Mouse (Mus musculus): ENCODE results near the gene Glt1d1. TPM values are rescaled to one million over a fixed set of nuclear protein-coding genes. Genes with fewer than 3 reads are reported as not detected.
A peak's percentile ranks its signal among the peaks of the same experiment; 100 is the strongest.
"Not testable (repeated sequence)": the region's sequence is repeated elsewhere in the genome, so short reads cannot be mapped to it uniquely, and the experiment has no call there.

The Glt1d1 gene
- polyA plus RNA-seq, 1 experiment from 2014 or later, result 0.04 TPM

DNA sequence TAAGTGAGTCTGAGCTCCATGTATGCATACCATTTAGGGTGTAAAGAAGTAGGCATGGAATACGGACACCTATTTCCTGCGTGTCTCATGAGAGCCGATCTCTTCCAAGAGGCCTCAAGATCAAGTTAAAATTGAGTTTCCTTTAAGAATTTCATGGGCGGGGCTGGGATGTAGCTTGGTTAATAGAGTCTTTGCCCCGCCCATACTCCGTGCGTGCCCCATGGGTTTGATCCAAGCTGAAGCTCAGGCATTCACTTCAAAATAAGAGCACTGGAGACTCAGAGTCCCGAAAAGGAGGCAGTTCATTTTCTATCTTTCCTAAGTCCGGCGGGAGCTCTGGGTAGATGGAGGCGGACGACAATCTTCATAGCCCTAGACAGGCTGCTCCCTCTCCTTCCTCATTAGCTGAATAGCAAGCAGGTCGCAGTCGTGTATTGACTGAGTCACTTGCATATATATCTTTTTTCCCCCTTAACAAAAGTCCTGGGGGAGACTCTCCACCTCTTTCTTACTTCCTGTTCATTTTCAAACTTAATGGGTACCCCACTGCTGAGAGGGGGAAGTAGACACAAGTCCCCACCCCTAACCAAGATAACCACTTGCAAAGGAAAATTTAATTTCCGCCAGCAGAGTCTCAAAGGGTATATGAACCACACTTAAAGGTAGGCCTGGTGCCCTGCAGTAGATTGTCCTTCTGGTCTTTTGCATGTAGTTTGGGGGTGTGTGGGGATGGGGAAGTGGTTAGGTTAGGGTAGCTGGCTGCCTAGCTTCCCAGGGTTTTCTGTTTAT, 88.7 kb downstream of the Glt1d1 start:
- Histone ChIP-seq H3K4me3 (ENCODE audit: low read depth, low read length) (no peak overlapping the region), H3K4me2 (peak overlapping the region; percentile 41), H3K27ac (ENCODE audit: low read depth, low read length) (no peak overlapping the region), H3K9ac (ENCODE audit: low read depth, low read length) (no peak overlapping the region), H3K9me3 (replicated peaks; ENCODE audit: control insufficient read depth, low read length) (no peaks in the 10 kb centered on the region), H3K4me1 (ENCODE audit: control insufficient read depth, insufficient read depth, low read length) (no peaks in the 10 kb centered on the region), H3K36me3 (ENCODE audit: control insufficient read depth, insufficient read depth, low read length) (no peaks in the 10 kb centered on the region), H3K27me3 (ENCODE audit: control insufficient read depth, insufficient read depth, low read length) (no peaks in the 10 kb centered on the region)
- WGBS (ENCODE audit: insufficient replicate concordance), result 30% methylated on average over 15 of the region's 15 CpGs
- 0 out of 2 replicates have a peak, but pooled peaks have one; percentile 22 for ATAC-seq (replicated peaks; ENCODE audit: insufficient number of reproducible peaks, low FRiP score, low TSS enrichment)

DNA sequence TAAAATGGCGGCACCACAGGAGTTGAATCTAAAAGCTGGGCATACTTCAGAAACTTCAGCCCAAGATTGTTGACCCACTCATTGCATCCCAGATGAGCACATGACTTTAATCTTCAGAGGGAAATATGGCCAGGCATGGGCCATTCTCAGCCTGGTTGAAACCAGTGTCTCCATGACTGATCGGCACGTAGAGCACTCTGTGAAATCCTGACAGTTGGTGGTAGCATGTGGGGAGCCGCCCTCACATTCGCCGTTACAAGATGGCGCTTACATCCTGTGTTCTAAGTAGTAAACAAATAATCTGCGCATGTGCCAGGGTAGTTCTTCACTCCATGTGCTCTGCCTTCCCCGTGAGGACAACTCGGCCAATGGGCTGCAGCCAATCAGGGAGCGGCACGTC, 90.1 kb downstream of the Glt1d1 start:
- 87% methylated on average over 10 of the region's 12 CpGs for WGBS (ENCODE audit: insufficient replicate concordance)
- not testable (repeated sequence) for H3K27ac ChIP-seq (ENCODE audit: low read depth, low read length); ATAC-seq (replicated peaks; ENCODE audit: insufficient number of reproducible peaks, low FRiP score, low TSS enrichment)

DNA sequence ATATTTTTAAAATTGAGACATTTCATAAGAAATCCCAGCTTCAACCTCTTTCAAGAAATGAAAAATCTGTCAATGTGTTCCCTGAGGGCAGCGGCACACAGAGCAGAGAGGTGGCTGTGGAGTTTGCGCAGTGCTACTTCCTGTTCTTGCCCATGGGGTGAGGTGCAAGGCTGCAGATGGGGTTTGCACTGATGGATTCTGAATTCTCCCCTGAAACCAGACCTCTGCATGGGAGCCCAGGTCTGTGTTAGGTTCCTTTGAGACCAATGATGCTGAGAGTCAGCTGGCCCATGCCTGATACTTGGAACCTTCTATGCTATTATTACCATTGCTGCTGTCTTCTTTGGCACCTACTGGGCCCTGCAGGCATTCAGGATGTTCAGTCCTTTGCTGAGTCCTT, 98.3 kb downstream of the Glt1d1 start:
- Histone ChIP-seq H3K9me3 (replicated peaks; ENCODE audit: control insufficient read depth, low read length) (no peaks in the 10 kb centered on the region), H3K27me3 (ENCODE audit: control insufficient read depth, insufficient read depth, low read length) (no peaks in the 10 kb centered on the region), H3K4me2 (no peak overlapping the region), H3K36me3 (ENCODE audit: control insufficient read depth, insufficient read depth, low read length) (no peaks in the 10 kb centered on the region), H3K4me1 (ENCODE audit: control insufficient read depth, insufficient read depth, low read length) (no peaks in the 10 kb centered on the region), H3K27ac (ENCODE audit: low read depth, low read length) (no peak overlapping the region), H3K4me3 (ENCODE audit: low read depth, low read length) (no peak overlapping the region), H3K9ac (ENCODE audit: low read depth, low read length) (no peak overlapping the region)
- no peak for ATAC-seq (replicated peaks; ENCODE audit: insufficient number of reproducible peaks, low FRiP score, low TSS enrichment)
- WGBS (ENCODE audit: insufficient replicate concordance), result 88% methylated on average over 2 of the region's 2 CpGs

More for the DNA sequence above, 90.1 kb downstream of the Glt1d1 start:
- not testable (repeated sequence) for H3K9me3 ChIP-seq (replicated peaks; ENCODE audit: control insufficient read depth, low read length); H3K9ac ChIP-seq (ENCODE audit: low read depth, low read length); H3K36me3 ChIP-seq (ENCODE audit: control insufficient read depth, insufficient read depth, low read length); H3K4me1 ChIP-seq (ENCODE audit: control insufficient read depth, insufficient read depth, low read length); H3K27me3 ChIP-seq (ENCODE audit: control insufficient read depth, insufficient read depth, low read length); H3K4me3 ChIP-seq (ENCODE audit: low read depth, low read length); H3K4me2 ChIP-seq

DNA sequence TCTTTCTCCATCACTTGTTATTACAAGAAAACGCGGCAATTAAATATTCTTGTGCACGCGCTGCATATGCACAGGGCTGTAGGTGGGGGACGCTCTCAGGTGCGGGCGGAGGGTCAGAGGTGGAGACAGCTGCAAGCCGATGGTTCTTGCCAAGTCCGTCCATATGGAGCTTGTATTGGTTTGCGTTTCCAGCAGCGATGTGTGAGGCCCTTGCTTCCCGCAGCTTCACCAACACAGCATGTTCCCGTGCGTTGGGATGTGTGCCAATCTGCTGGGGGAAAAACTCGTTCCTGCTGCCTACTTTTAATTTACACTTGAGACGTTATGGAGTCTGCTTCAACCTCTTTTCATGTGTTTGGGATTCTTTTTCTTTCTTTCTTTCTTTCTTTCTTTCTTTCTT, 109.3 kb downstream of the Glt1d1 start:
- no peaks in the 10 kb centered on the region for H3K27me3 ChIP-seq (ENCODE audit: control insufficient read depth, insufficient read depth, low read length)
- H3K27ac ChIP-seq (ENCODE audit: low read depth, low read length), result no peak overlapping the region
- no peak overlapping the region for H3K4me3 ChIP-seq (ENCODE audit: low read depth, low read length)
- H3K4me1 ChIP-seq (ENCODE audit: control insufficient read depth, insufficient read depth, low read length), result no peaks in the 10 kb centered on the region
- no peaks in the 10 kb centered on the region for H3K36me3 ChIP-seq (ENCODE audit: control insufficient read depth, insufficient read depth, low read length)
- WGBS (ENCODE audit: insufficient replicate concordance), result 86% methylated on average over 16 of the region's 16 CpGs
- no peak for ATAC-seq (replicated peaks; ENCODE audit: insufficient number of reproducible peaks, low FRiP score, low TSS enrichment)
- no peak overlapping the region for H3K4me2 ChIP-seq
- no peaks in the 10 kb centered on the region for H3K9me3 ChIP-seq (replicated peaks; ENCODE audit: control insufficient read depth, low read length)
- no peak overlapping the region for H3K9ac ChIP-seq (ENCODE audit: low read depth, low read length)

DNA sequence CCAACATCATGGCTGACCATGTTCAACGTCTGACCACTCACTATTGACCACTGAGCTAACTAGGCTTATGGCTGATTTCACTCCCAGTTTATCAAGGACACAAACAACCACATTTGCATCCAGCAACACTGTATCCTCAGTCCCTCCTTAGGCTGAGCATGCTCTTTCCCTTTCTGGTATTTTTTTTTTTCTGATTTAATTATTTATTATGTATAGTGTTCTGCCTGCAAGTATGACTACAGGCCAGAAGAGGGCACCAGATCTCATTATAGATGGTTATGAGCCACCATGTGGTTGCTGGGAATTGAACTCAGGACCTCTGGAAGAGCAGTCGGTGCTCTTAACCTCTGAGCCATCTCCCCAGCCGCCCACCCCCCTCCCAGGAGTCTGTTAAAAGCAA, 117.5 kb downstream of the Glt1d1 start:
- ATAC-seq (replicated peaks; ENCODE audit: insufficient number of reproducible peaks, low FRiP score, low TSS enrichment); H3K9me3 ChIP-seq (replicated peaks; ENCODE audit: control insufficient read depth, low read length); H3K27me3 ChIP-seq (ENCODE audit: control insufficient read depth, insufficient read depth, low read length); H3K4me3 ChIP-seq (ENCODE audit: low read depth, low read length); H3K9ac ChIP-seq (ENCODE audit: low read depth, low read length); H3K27ac ChIP-seq (ENCODE audit: low read depth, low read length); H3K36me3 ChIP-seq (ENCODE audit: control insufficient read depth, insufficient read depth, low read length); H3K4me1 ChIP-seq (ENCODE audit: control insufficient read depth, insufficient read depth, low read length); H3K4me2 ChIP-seq: not testable (repeated sequence)
- WGBS (ENCODE audit: insufficient replicate concordance), result 88% methylated on average over 3 of the region's 3 CpGs

DNA sequence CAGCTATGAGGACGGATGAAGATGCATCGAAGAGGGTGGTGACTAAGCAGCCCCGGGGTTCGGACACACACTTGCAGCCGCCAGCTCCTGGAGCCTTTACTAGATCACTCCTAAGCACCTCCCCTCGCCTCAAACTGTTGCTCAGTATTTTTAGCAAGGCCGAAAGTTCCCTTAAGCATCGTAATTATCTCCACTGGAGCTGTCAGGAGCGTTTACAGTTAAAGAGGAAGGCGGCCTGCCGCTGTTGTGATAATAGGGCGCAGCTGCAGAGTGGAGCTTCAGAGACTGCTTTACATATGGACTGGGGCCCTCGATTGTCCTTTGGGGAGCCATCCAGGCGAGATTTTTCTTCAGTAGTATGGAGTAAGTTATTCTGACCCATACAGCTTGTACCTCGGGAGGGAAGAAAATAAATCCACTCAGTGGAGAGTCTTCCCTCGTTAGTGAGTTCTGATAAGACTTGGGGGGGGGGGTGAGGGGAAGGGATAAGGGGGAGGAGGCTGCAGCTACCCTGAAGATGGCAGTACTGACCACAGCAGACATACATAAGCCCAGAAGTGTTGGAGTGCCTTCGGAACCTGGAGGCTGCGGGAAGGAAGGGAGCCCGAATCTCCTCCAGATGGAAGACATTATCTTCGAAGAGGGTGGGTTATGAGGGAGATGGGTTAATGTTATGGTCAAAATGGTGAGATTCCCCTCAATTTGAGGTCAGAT, 119.4 kb downstream of the Glt1d1 start:
- WGBS (ENCODE audit: insufficient replicate concordance), result 10% methylated on average over 20 of the region's 20 CpGs
- Histone ChIP-seq H3K4me1 (ENCODE audit: control insufficient read depth, insufficient read depth, low read length) (no peaks in the 10 kb centered on the region), H3K9me3 (replicated peaks; ENCODE audit: control insufficient read depth, low read length) (no peaks in the 10 kb centered on the region), H3K4me3 (ENCODE audit: low read depth, low read length) (peak overlapping the region; percentile 21; the same call in 1 of the 2 replicates), H3K4me2 (peak overlapping the region; percentile 52), H3K36me3 (ENCODE audit: control insufficient read depth, insufficient read depth, low read length) (no peaks in the 10 kb centered on the region), H3K27me3 (ENCODE audit: control insufficient read depth, insufficient read depth, low read length) (no peaks in the 10 kb centered on the region), H3K27ac (ENCODE audit: low read depth, low read length) (no peak overlapping the region), H3K9ac (ENCODE audit: low read depth, low read length) (no peak overlapping the region)
- ATAC-seq (replicated peaks; ENCODE audit: insufficient number of reproducible peaks, low FRiP score, low TSS enrichment), result 0 out of 2 replicates have a peak, but pooled peaks have one; percentile 10

DNA sequence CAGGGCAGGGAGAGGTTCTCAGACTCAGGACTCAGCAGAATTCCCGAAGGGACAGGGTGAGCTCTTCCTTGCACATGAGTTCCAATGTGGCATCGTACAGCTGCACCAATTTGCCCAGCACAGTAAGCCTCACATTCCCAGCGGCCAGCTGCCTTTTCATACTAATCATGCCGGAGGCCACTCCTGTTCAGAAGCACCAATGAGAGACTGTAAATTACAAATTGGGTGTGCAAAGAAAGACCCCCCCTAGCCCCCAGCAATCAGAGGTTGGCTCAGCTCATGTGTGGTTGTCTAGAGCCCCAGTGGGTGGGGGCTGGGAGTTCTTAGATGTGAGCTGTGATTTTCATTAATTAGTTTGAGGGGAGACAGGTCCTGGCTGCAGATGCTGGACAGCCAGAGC, 123.5 kb downstream of the Glt1d1 start:
- H3K36me3 ChIP-seq (ENCODE audit: control insufficient read depth, insufficient read depth, low read length), result no peaks in the 10 kb centered on the region
- no peak overlapping the region for H3K9ac ChIP-seq (ENCODE audit: low read depth, low read length)
- no peak for ATAC-seq (replicated peaks; ENCODE audit: insufficient number of reproducible peaks, low FRiP score, low TSS enrichment)
- no peak overlapping the region for H3K4me2 ChIP-seq
- H3K4me3 ChIP-seq (ENCODE audit: low read depth, low read length), result no peak overlapping the region
- H3K9me3 ChIP-seq (replicated peaks; ENCODE audit: control insufficient read depth, low read length), result no peaks in the 10 kb centered on the region
- H3K27me3 ChIP-seq (ENCODE audit: control insufficient read depth, insufficient read depth, low read length), result no peaks in the 10 kb centered on the region
- H3K4me1 ChIP-seq (ENCODE audit: control insufficient read depth, insufficient read depth, low read length), result no peaks in the 10 kb centered on the region
- H3K27ac ChIP-seq (ENCODE audit: low read depth, low read length), result no peak overlapping the region
- 66% methylated on average over 4 of the region's 4 CpGs for WGBS (ENCODE audit: insufficient replicate concordance)

DNA sequence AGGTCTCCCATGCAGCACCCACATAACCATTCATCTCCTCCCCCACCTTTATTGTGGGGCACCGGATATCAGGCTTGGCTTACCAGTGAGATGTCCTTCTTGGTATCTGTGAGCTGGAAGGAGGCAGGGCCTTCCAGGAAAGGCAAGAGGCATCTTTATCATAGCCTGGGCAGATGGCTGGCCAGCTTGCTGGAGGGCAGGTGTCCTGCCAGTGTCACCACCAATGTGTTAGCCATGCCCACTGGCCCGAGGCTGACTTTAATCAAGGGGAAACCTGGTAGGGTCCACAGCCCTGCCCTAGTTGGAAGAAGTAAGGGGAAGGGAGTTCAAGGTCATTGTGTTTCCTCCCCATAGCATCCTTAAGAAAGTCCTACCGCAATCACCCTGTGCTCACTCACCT, 123.9 kb downstream of the Glt1d1 start:
- Histone ChIP-seq H3K27me3 (ENCODE audit: control insufficient read depth, insufficient read depth, low read length) (no peaks in the 10 kb centered on the region), H3K9ac (ENCODE audit: low read depth, low read length) (no peak overlapping the region), H3K36me3 (ENCODE audit: control insufficient read depth, insufficient read depth, low read length) (no peaks in the 10 kb centered on the region), H3K4me3 (ENCODE audit: low read depth, low read length) (no peak overlapping the region), H3K4me1 (ENCODE audit: control insufficient read depth, insufficient read depth, low read length) (no peaks in the 10 kb centered on the region), H3K9me3 (replicated peaks; ENCODE audit: control insufficient read depth, low read length) (no peaks in the 10 kb centered on the region), H3K4me2 (no peak overlapping the region), H3K27ac (ENCODE audit: low read depth, low read length) (no peak overlapping the region)
- ATAC-seq (replicated peaks; ENCODE audit: insufficient number of reproducible peaks, low FRiP score, low TSS enrichment), result no peak
- 88% methylated on average over 3 of the region's 3 CpGs for WGBS (ENCODE audit: insufficient replicate concordance)

All from heart, embryonic 11.5 days (tissue).